In the genomic region with DNA sequence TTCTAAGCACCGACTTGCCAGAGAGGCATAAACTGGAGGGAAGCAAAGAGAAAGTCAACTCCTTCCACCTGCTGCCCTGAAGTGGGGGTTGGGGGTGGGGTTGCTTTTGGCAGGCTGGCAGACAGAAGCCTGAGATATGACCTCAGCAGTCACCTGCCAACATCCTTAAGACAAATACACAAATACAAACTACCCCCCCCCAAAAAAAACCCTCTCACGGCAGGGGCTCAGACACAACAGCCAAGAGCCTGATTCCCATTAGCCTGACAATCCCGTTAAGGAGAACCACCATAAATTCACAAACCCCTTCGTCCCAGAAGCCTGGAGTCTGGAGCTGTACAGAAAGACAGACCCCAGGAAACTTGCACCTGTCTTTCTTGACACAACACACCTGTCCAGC, we compare ENCODE assay signal across 9 mouse cellular contexts. TPM values are rescaled to one million over a fixed set of nuclear protein-coding genes. Genes with fewer than 3 reads are reported as not detected.
DNase-seq lines count a peak whose midpoint lies in the region; ATAC-seq and TF ChIP-seq lines count a peak whose summit lies in the region.
"Had no signal": no experiment of that assay in that cellular context is flagged by ENCODE, and none has a peak within 500 bp of the region (broad histone marks: within the 10 kb centered on the region; RNA-seq: fewer than 3 reads in every experiment).

No protein-coding gene starts in this region.

- H3K9me3 ChIP-seq in heart, embryonic 11.5 days (replicated peaks; ENCODE audit: control insufficient read depth, low read length), result no peaks in the 10 kb centered on the region
- no peaks in the 10 kb centered on the region for H3K9me3 ChIP-seq in forebrain, postnatal 0 days (ENCODE audit: low read length)
- no peaks in the 10 kb centered on the region for H3K9me3 ChIP-seq in liver, embryonic 12.5 days (replicated peaks)

- peak overlapping the region; percentile 94; the same call in 1 of the 2 replicates for H3K27ac ChIP-seq in heart, embryonic 11.5 days (ENCODE audit: low read depth, low read length)
- H3K27ac ChIP-seq in forebrain, postnatal 0 days (ENCODE audit: low read depth, low read length), result peak overlapping the region; percentile 9; the same call in 1 of the 2 replicates
- H3K27ac ChIP-seq in liver, embryonic 12.5 days, result peak overlapping the region; percentile 67; the same call in 1 of the 2 replicates

- no peaks in the 10 kb centered on the region for H3K36me3 ChIP-seq in heart, embryonic 11.5 days (ENCODE audit: control insufficient read depth, insufficient read depth, low read length)
- no peaks in the 10 kb centered on the region for H3K36me3 ChIP-seq in forebrain, postnatal 0 days (ENCODE audit: insufficient read depth)
- no peaks in the 10 kb centered on the region for H3K36me3 ChIP-seq in liver, embryonic 12.5 days
- H3K36me3 ChIP-seq: G1E had no signal

- no peak for ATAC-seq in heart, embryonic 11.5 days (replicated peaks; ENCODE audit: insufficient number of reproducible peaks, low FRiP score, low TSS enrichment)
- ATAC-seq in forebrain, postnatal 0 days, result no peak
- ATAC-seq in liver, embryonic 12.5 days, result no peak

- no peak for DNase-seq in heart, postnatal 4 days
- DNase-seq in adrenal gland, postnatal 36 days, result peak; percentile 40 to 54
- no peak for DNase-seq in forebrain, postnatal 0 days
- DNase-seq in frontal cortex, postnatal 25 days (ENCODE audit: low spot score in 2 of 2), result no peak
- DNase-seq in thymus, postnatal 36 days, result no peak
- no peak for DNase-seq in ovary, postnatal 14 days (ENCODE audit: low spot score)

- TF ChIP-seq CTCF in forebrain, postnatal 0 days (IDR thresholded peaks at IDR 0.05; ENCODE audit: low read depth), result no peak

- peaks cover 10% of the 10 kb centered on the region for H3K4me1 ChIP-seq in heart, embryonic 11.5 days (ENCODE audit: control insufficient read depth, insufficient read depth, low read length)
- no peaks in the 10 kb centered on the region for H3K4me1 ChIP-seq in forebrain, postnatal 0 days (ENCODE audit: insufficient read depth)
- H3K4me1 ChIP-seq in liver, embryonic 12.5 days, result peaks cover 29% of the 10 kb centered on the region

- H3K27me3 ChIP-seq in heart, embryonic 11.5 days (ENCODE audit: control insufficient read depth, insufficient read depth, low read length), result peaks cover 6% of the 10 kb centered on the region
- peaks cover 41% of the 10 kb centered on the region for H3K27me3 ChIP-seq in forebrain, postnatal 0 days (ENCODE audit: insufficient read depth, low read length)
- H3K27me3 ChIP-seq in liver, embryonic 12.5 days (replicated peaks), result peaks cover 61% of the 10 kb centered on the region

- 2% methylated on average over 4 of the region's 4 CpGs for WGBS in heart, embryonic 11.5 days (ENCODE audit: insufficient replicate concordance)
- 7% methylated on average over 4 of the region's 4 CpGs for WGBS in forebrain, postnatal 0 days
- 3% methylated on average over 4 of the region's 4 CpGs for WGBS in liver, embryonic 12.5 days (ENCODE audit: insufficient replicate concordance)

- peak overlapping the region; percentile 95 for H3K4me2 ChIP-seq in heart, embryonic 11.5 days
- peak overlapping the region; percentile 97 for H3K4me2 ChIP-seq in forebrain, postnatal 0 days (ENCODE audit: low read depth)
- H3K4me2 ChIP-seq in liver, embryonic 12.5 days, result peak overlapping the region; percentile 73

- peak overlapping the region; percentile 94 for H3K9ac ChIP-seq in heart, embryonic 11.5 days (ENCODE audit: low read depth, low read length)
- no peak overlapping the region for H3K9ac ChIP-seq in forebrain, postnatal 0 days
- H3K9ac ChIP-seq in liver, embryonic 12.5 days, result 0 out of 2 replicates have a peak overlapping the region, but pooled peaks have one; percentile 63

- H3K4me3 ChIP-seq in heart, embryonic 11.5 days (ENCODE audit: low read depth, low read length), result peak overlapping the region; percentile 70
- H3K4me3 ChIP-seq in forebrain, postnatal 0 days (ENCODE audit: low read depth, low read length), result peak overlapping the region; percentile 58
- H3K4me3 ChIP-seq in liver, embryonic 12.5 days, result peak overlapping the region; percentile 62

RNA-seq across cellular contexts. Expression of a gene that starts 2.4 kb away (rescaled TPM):
- polyA plus RNA-seq in heart, embryonic 11.5 days (2014; fragmentation: Nextera tagmentation; extraction: Ambion mirVana), result 12.6 and 17.9 TPM in 2 replicates
- total RNA-seq in heart, postnatal 4 days (2021), result 10 to 100 TPM; 57.6 to 58.0 TPM
- 10 to 100 TPM; 27.5 to 52.3 TPM for total RNA-seq in adrenal gland, postnatal 36 days (2021)
- total RNA-seq in forebrain, postnatal 0 days (2014; rRNA removed), result 13.4 and 24.8 TPM in 2 replicates
- polyA plus RNA-seq in forebrain, postnatal 0 days (2015; fragmentation: Nextera tagmentation; extraction: Ambion mirVana), result 6.2 and 16.2 TPM in 2 replicates
- 7.6 TPM in 2 replicates for polyA plus RNA-seq in liver, embryonic 12.5 days (2016; fragmentation: Nextera tagmentation; extraction: Ambion mirVana)
- polyA plus RNA-seq: G1E had no signal

Comparison
In these comparisons a context has a peak if more than half of its experiments do, and no peak if none do; other contexts are left out.
1. H3K27ac ChIP-seq: peak in every context shown above with its lines; median percentile 94 in heart, embryonic 11.5 days; 67 in liver, embryonic 12.5 days; 9 in forebrain, postnatal 0 days.
2. DNase-seq: peak in adrenal gland, postnatal 36 days (2 of 2); none in heart, postnatal 4 days (single experiment), forebrain, postnatal 0 days (single experiment), frontal cortex, postnatal 25 days (0 of 2), thymus, postnatal 36 days (0 of 2) and ovary, postnatal 14 days (single experiment).
3. Peak in every context shown above with its lines, with median percentiles within 50 percentile points of each other: H3K4me2 ChIP-seq and H3K4me3 ChIP-seq.